Mouse (Mus musculus) ES-Bruce4 (cell line): ENCODE results near the gene Dhrs3.

ENCODE experiments used
- CTCF ChIP-seq: IDR thresholded peaks from one replicate; pipeline ENCODE4 v1.8.1; 2011; ENCODE audit warnings: low read depth, low read length
- EP300 ChIP-seq: IDR thresholded peaks from 2 replicates; pipeline ENCODE4 v1.6.1; 2011; ENCODE audit warnings: low read depth, low read length; ENCODE audit not compliant: insufficient read depth
- POLR2A ChIP-seq: IDR thresholded peaks from one replicate; pipeline ENCODE4 v1.8.1; 2011; ENCODE audit warnings: low read length; ENCODE audit not compliant: insufficient read depth

DNA sequence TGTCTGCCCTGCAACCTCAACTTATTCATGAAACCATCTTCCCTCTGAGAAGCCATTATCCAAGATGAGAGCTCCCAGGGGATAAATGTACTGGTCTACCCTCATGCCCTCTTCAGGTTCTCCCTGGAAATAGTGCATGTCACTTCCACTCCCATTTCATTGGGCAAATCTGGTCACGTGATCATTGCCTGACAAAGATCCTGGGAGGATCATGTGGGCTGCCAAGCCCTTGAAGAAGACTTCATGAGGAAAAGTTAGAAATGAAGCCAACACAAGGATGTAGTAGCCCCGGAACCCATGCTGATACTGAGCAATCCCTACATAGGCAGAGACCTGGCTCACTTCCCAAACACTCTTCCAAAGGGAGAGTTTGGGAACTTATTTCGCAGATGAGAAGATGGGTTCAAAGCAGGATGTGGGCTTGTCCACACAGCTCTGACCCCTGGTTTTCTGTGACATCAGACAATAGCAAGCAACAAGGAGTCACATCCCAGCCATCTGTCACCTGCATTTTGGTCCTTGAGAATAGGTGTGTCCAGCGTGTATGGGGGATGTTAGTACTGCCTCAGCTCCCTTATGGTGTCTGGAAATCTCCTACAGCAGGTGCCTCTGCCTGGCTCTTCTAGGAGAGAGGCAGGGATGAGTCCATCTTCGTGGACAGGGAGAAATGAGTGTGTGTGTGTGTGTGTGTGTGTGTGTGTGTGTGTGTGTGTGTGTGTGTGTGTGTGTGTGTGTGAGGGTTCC is 36.2 kb downstream of the Dhrs3 start:
- TF ChIP-seq CTCF (no peak), POLR2A (no peak), EP300 (no peak)
